8 mouse cellular contexts compared by ENCODE assay signal in genomic region chr15:82223657-82224601, GRCm38 (mm10). TPM values are rescaled to one million over a fixed set of nuclear protein-coding genes. Genes with fewer than 3 reads are reported as not detected.
A peak's percentile ranks its signal among the peaks of the same experiment; 100 is the strongest.
DNase-seq lines count a peak whose midpoint lies in the region; ATAC-seq lines count a peak whose summit lies in the region.

Gene Tnfrsf13c (minus strand): TSS chr15:82224369.

- no peaks in the 10 kb centered on the region for H3K36me3 ChIP-seq in heart, embryonic 14.5 days (ENCODE audit: control insufficient read depth, insufficient read depth, low read length)
- no peaks in the 10 kb centered on the region for H3K36me3 ChIP-seq in limb, embryonic 15.5 days
- no peaks in the 10 kb centered on the region for H3K36me3 ChIP-seq in midbrain, embryonic 16.5 days (ENCODE audit: control insufficient read depth, insufficient read depth, low read length)

- peak within 1 kb of the TSS; percentile 23 to 40; a peak in 3 of 4 replicates for H3K4me3 ChIP-seq in heart, embryonic 14.5 days (ENCODE audit: control insufficient read depth in 1 of 2, insufficient read depth in 1 of 2, low read depth in 1 of 2, low read length in 2 of 2)
- H3K4me3 ChIP-seq in limb, embryonic 15.5 days = peak within 1 kb of the TSS; percentile 32
- peak within 1 kb of the TSS; percentile 31 for H3K4me3 ChIP-seq in midbrain, embryonic 16.5 days (ENCODE audit: low read depth, low read length)

- no peak for ATAC-seq in heart, embryonic 14.5 days (ENCODE audit: insufficient number of reproducible peaks, insufficient read depth, low FRiP score, low read depth)
- no peak for ATAC-seq in limb, embryonic 15.5 days (ENCODE audit: insufficient number of reproducible peaks, low FRiP score, low TSS enrichment, low read depth)
- ATAC-seq in midbrain, embryonic 16.5 days = peak; percentile 62; the same call in 1 of the 2 replicates

- H3K9me3 ChIP-seq in heart, embryonic 14.5 days (ENCODE audit: control insufficient read depth, low read length) = no peaks in the 10 kb centered on the region
- no peaks in the 10 kb centered on the region for H3K9me3 ChIP-seq in limb, embryonic 15.5 days
- no peaks in the 10 kb centered on the region for H3K9me3 ChIP-seq in midbrain, embryonic 16.5 days (replicated peaks; ENCODE audit: control insufficient read depth, low read length, poor library complexity, severe bottlenecking)

- peaks cover 61% of the 10 kb centered on the region for H3K27me3 ChIP-seq in heart, embryonic 14.5 days (ENCODE audit: control insufficient read depth, insufficient read depth, low read length)
- peaks cover 37% of the 10 kb centered on the region for H3K27me3 ChIP-seq in limb, embryonic 15.5 days
- H3K27me3 ChIP-seq in midbrain, embryonic 16.5 days (ENCODE audit: control insufficient read depth, insufficient read depth, low read depth, low read length) = no peaks in the 10 kb centered on the region; the same call in 1 of the 2 replicates

- intact Hi-C loops in gastrocnemius, postnatal 36 days (cut with DNase I) = no loop called here

- peak within 1 kb of the TSS; percentile 30; the same call in 1 of the 2 replicates for H3K9ac ChIP-seq in heart, embryonic 14.5 days (ENCODE audit: low read length)
- H3K9ac ChIP-seq in limb, embryonic 15.5 days = peak within 1 kb of the TSS; percentile 18; the same call in 1 of the 2 replicates
- H3K9ac ChIP-seq in midbrain, embryonic 16.5 days (ENCODE audit: low read depth, low read length) = peak within 1 kb of the TSS; percentile 44; the same call in 1 of the 2 replicates

- peaks cover 4 to 15% of the 10 kb centered on the region in 2 experiments; a peak in 3 of 4 replicates for H3K4me1 ChIP-seq in heart, embryonic 14.5 days (ENCODE audit: control insufficient read depth in 2 of 2, insufficient read depth in 2 of 2, low read length in 2 of 2)
- peaks cover 13% of the 10 kb centered on the region for H3K4me1 ChIP-seq in limb, embryonic 15.5 days
- peaks cover 5% of the 10 kb centered on the region; the same call in 1 of the 2 replicates for H3K4me1 ChIP-seq in midbrain, embryonic 16.5 days (ENCODE audit: control insufficient read depth, insufficient read depth, low read length)

- H3K4me2 ChIP-seq in heart, embryonic 14.5 days (ENCODE audit: low read length) = peak within 1 kb of the TSS; percentile 67
- peak within 1 kb of the TSS; percentile 57 for H3K4me2 ChIP-seq in limb, embryonic 15.5 days
- peak within 1 kb of the TSS; percentile 69 for H3K4me2 ChIP-seq in midbrain, embryonic 16.5 days (ENCODE audit: low read length)

- under 1% methylated on average over 44 of the region's 44 CpGs for WGBS in heart, embryonic 14.5 days
- WGBS in limb, embryonic 15.5 days = 1% methylated on average over 39 of the region's 44 CpGs
- WGBS in midbrain, embryonic 16.5 days = 2% methylated on average over 42 of the region's 44 CpGs

- no peak within 1 kb of the TSS for H3K27ac ChIP-seq in heart, embryonic 14.5 days (replicated peaks in 1 of 2; ENCODE audit: control insufficient read depth in 1 of 2, insufficient read depth in 1 of 2, low read depth in 2 of 2, low read length in 2 of 2)
- H3K27ac ChIP-seq in limb, embryonic 15.5 days = no peak within 1 kb of the TSS
- H3K27ac ChIP-seq in midbrain, embryonic 16.5 days (ENCODE audit: low read length) = no peak within 1 kb of the TSS

- peak; percentile 50 for DNase-seq in gastrocnemius, postnatal 10 days
- no peak for DNase-seq in gastrocnemius, postnatal 36 days
- peak; percentile 60 for DNase-seq in T-cell, adult 2 months (ENCODE audit: low spot score)
- peak; percentile 54 for DNase-seq in thymus, postnatal 25 days
- no peak for DNase-seq in layer of hippocampus, postnatal 25 days (ENCODE audit: extremely low spot score in 1 of 2, low spot score in 1 of 2)

RNA-seq across cellular contexts. Expression of gene Tnfrsf13c, which starts in this region (rescaled TPM):
- under 1 TPM; 0.45 to 0.52 TPM for total RNA-seq in gastrocnemius, postnatal 10 days (2021)
- total RNA-seq in gastrocnemius, postnatal 36 days (2021) = not detected
- 0.11 and 0.16 TPM in 2 replicates for polyA plus RNA-seq in heart, embryonic 14.5 days (2014; fragmentation: Nextera tagmentation; extraction: Ambion mirVana)
- polyA plus RNA-seq in limb, embryonic 15.5 days (2015; fragmentation: Nextera tagmentation; extraction: Ambion mirVana) = 0.19 and 0.29 TPM in 2 replicates
- 0.14 TPM in 1 of 2 replicates, not detected in the other for polyA plus RNA-seq in midbrain, embryonic 16.5 days (2015; fragmentation: Nextera tagmentation; extraction: Ambion mirVana)
- total RNA-seq in layer of hippocampus, postnatal 25 days (2021) = under 1 TPM in 1 of 2 experiments, not detected in 1; 0.22 TPM

Comparison
In these comparisons a context has a peak if more than half of its experiments do, and no peak if none do; other contexts are left out.
1. Peak in DNase-seq in gastrocnemius, postnatal 10 days; RNA of the gene not detected or under 1 TPM.
2. Peak in ATAC-seq, H3K4me3 ChIP-seq, H3K9ac ChIP-seq and H3K4me2 ChIP-seq in midbrain, embryonic 16.5 days; RNA of the gene not detected or under 1 TPM.
3. DNase-seq: peak in T-cell, adult 2 months (single experiment) and thymus, postnatal 25 days (single experiment); none in gastrocnemius, postnatal 36 days (0 of 2) and layer of hippocampus, postnatal 25 days (0 of 2).
4. Peak in every context shown above with its lines, with median percentiles within 50 percentile points of each other: H3K4me2 ChIP-seq, H3K4me3 ChIP-seq and H3K9ac ChIP-seq.